Mouse (Mus musculus) C2C12 (cell line): ENCODE measurements around the gene Ttc37. TPM values are rescaled to one million over a fixed set of nuclear protein-coding genes. Genes with fewer than 3 reads are reported as not detected.

ENCODE experiments used
- H3K27me3 ChIP-seq: one replicate; pipeline ENCODE4 v1.6.1; 2011; ENCODE audit not compliant: control insufficient read depth, insufficient read depth, insufficient read length
- H3K36me3 ChIP-seq: one replicate; pipeline ENCODE4 v1.6.1; 2011; ENCODE audit not compliant: control insufficient read depth, insufficient read depth
- H3K4me3 ChIP-seq: one replicate; pipeline ENCODE4 v1.5.1; 2011; ENCODE audit warnings: mild to moderate bottlenecking, control low read depth; ENCODE audit not compliant: poor library complexity, insufficient read depth, severe bottlenecking
- H3K79me2 ChIP-seq: one replicate; pipeline ENCODE4 v1.6.1; 2011; ENCODE audit not compliant: control insufficient read depth, insufficient read depth
- H3K79me3 ChIP-seq: one replicate; pipeline ENCODE4 v1.6.1; 2011; ENCODE audit warnings: low read depth, control low read depth
- H3ac ChIP-seq: one replicate; pipeline ENCODE3; 2011; ENCODE audit warnings: low read depth; ENCODE audit not compliant: control insufficient read depth, insufficient read length
- CEBPB ChIP-seq: IDR thresholded peaks from one replicate; pipeline ENCODE4 v1.6.1; 2011; ENCODE audit warnings: low read depth, mild to moderate bottlenecking, control low read depth, moderate library complexity
- CTCF ChIP-seq: IDR thresholded peaks from one replicate; pipeline ENCODE4 v1.5.1; 2011; ENCODE audit not compliant: control insufficient read depth, insufficient read depth, insufficient read length
- FOSL1 ChIP-seq: IDR thresholded peaks from one replicate; pipeline ENCODE4 v1.8.0; 2011; ENCODE audit warnings: mild to moderate bottlenecking, low read length; ENCODE audit not compliant: poor library complexity, insufficient read depth, severe bottlenecking
- MAX ChIP-seq: IDR thresholded peaks from one replicate; pipeline ENCODE4 v1.6.1; 2011; ENCODE audit warnings: mild to moderate bottlenecking, control low read depth
- MYOD1 ChIP-seq: IDR thresholded peaks from one replicate; pipeline ENCODE4 v1.6.1; 2011; ENCODE audit warnings: low read depth; ENCODE audit not compliant: control insufficient read depth, insufficient read length
- MYOG ChIP-seq: IDR thresholded peaks from one replicate; pipeline ENCODE4 v1.6.1; 2011; ENCODE audit not compliant: control insufficient read depth, insufficient read length; ENCODE audit errors: extremely low read depth
- USF1 ChIP-seq: IDR thresholded peaks from one replicate; pipeline ENCODE4 v1.6.1; 2011; ENCODE audit warnings: low read depth, mild to moderate bottlenecking, control low read depth, moderate library complexity
- polyA plus RNA-seq: library from polyadenylated mRNA; unstranded; fragments of >200 nt; fragmentation: generic; extraction: Trizol; gene quantifications from one replicate; pipeline ENCODE4 v1.2.1, GENCODE M21; 2012; ENCODE audit warnings: missing spikeins

Gene Ttc37
- polyA plus RNA-seq, 1 experiment = 4.3 TPM

- H3K79me2 ChIP-seq = peaks cover 52% of the 10 kb centered on the region
- H3K4me3 ChIP-seq = no peak overlapping the region
- no peak for TF ChIP-seq FOSL1
- peak; percentile 85 for TF ChIP-seq CEBPB
- H3K79me3 ChIP-seq = peaks cover 20% of the 10 kb centered on the region
- H3ac ChIP-seq = no peak overlapping the region
- H3K27me3 ChIP-seq = no peaks in the 10 kb centered on the region
- peaks cover 9% of the 10 kb centered on the region for H3K36me3 ChIP-seq
These were observed 3.5 kb downstream of the Ttc37 start for GRCm38 (mm10) chr13:76101989-76102388.

GRCm38 (mm10) chr13:76109069-76109824 lies 10.7 kb downstream of the Ttc37 start:
- Histone ChIP-seq H3K4me3 (no peak overlapping the region), H3K79me2 (no peaks in the 10 kb centered on the region), H3ac (no peak overlapping the region), H3K27me3 (no peaks in the 10 kb centered on the region), H3K79me3 (peaks cover 1% of the 10 kb centered on the region), H3K36me3 (peaks cover 41% of the 10 kb centered on the region)
- no peak for TF ChIP-seq CTCF
- TF ChIP-seq CEBPB = no peak
- no peak for TF ChIP-seq MYOG
- no peak for TF ChIP-seq USF1
- no peak for TF ChIP-seq FOSL1
- TF ChIP-seq MAX = no peak
- no peak for TF ChIP-seq MYOD1

- H3K4me3 ChIP-seq = no peak overlapping the region
- H3ac ChIP-seq = no peak overlapping the region
- no peaks in the 10 kb centered on the region for H3K79me3 ChIP-seq
- H3K27me3 ChIP-seq = no peaks in the 10 kb centered on the region
- peaks cover 60% of the 10 kb centered on the region for H3K36me3 ChIP-seq
- TF ChIP-seq CEBPB (no peak), MYOD1 (no peak), FOSL1 (no peak), USF1 (no peak), CTCF (no peak), MYOG (no peak), MAX (no peak)
- H3K79me2 ChIP-seq = no peaks in the 10 kb centered on the region
These were observed 30.3 kb downstream of the Ttc37 start for GRCm38 (mm10) chr13:76128799-76129198.

- Histone ChIP-seq H3K36me3 (peaks cover 52% of the 10 kb centered on the region), H3K4me3 (no peak overlapping the region), H3K79me2 (no peaks in the 10 kb centered on the region), H3K79me3 (no peaks in the 10 kb centered on the region), H3K27me3 (no peaks in the 10 kb centered on the region), H3ac (no peak overlapping the region)
- no peak for TF ChIP-seq MYOD1
- TF ChIP-seq MAX = no peak
- no peak for TF ChIP-seq CEBPB
- TF ChIP-seq CTCF = no peak
- no peak for TF ChIP-seq USF1
- TF ChIP-seq FOSL1 = no peak
- TF ChIP-seq MYOG = no peak
These were observed 33.9 kb downstream of the Ttc37 start for GRCm38 (mm10) chr13:76132415-76132814.

GRCm38 (mm10) chr13:76138862-76139261 lies 40.3 kb downstream of the Ttc37 start:
- H3K4me3 ChIP-seq = no peak overlapping the region
- no peak overlapping the region for H3ac ChIP-seq
- H3K36me3 ChIP-seq = peaks cover 39% of the 10 kb centered on the region
- TF ChIP-seq FOSL1 = no peak
- TF ChIP-seq CEBPB = no peak
- TF ChIP-seq MAX = no peak
- no peak for TF ChIP-seq CTCF
- TF ChIP-seq MYOG = no peak
- TF ChIP-seq USF1 = no peak
- no peak for TF ChIP-seq MYOD1
- no peaks in the 10 kb centered on the region for H3K79me3 ChIP-seq
- no peaks in the 10 kb centered on the region for H3K79me2 ChIP-seq
- no peaks in the 10 kb centered on the region for H3K27me3 ChIP-seq
